Mouse (Mus musculus) megakaryocyte, embryonic 14.5 days (primary cell): ENCODE measurements around the gene Fam193b.

Experiments used
- FLI1 ChIP-seq: IDR thresholded peaks from 2 replicates; pipeline ENCODE4 v1.6.1; 2012; ENCODE audit warnings: low read length, inconsistent platforms, mixed read lengths
- GATA1 ChIP-seq: IDR thresholded peaks from 3 replicates; pipeline ENCODE4 v1.6.1; 2012; ENCODE audit warnings: mixed read lengths, low read length, inconsistent platforms, borderline replicate concordance

- no peak for TF ChIP-seq GATA1
- TF ChIP-seq FLI1, result no peak
Observed at GRCm38 (mm10) chr13:55604606-55605005, 33.7 kb upstream of the Fam193b start.
